Mouse (Mus musculus) urinary bladder, postnatal 25 days (tissue): ENCODE results near the gene Gm13287.
"Not testable (repeated sequence)": the region's sequence is repeated elsewhere in the genome, so short reads cannot be mapped to it uniquely, and the experiment has no call there.

Experiments
- DNase-seq: peaks from one replicate; pipeline ENCODE4 v3.0.0; 2022; ENCODE audit warnings: low spot score

Gene Gm13287

DNA sequence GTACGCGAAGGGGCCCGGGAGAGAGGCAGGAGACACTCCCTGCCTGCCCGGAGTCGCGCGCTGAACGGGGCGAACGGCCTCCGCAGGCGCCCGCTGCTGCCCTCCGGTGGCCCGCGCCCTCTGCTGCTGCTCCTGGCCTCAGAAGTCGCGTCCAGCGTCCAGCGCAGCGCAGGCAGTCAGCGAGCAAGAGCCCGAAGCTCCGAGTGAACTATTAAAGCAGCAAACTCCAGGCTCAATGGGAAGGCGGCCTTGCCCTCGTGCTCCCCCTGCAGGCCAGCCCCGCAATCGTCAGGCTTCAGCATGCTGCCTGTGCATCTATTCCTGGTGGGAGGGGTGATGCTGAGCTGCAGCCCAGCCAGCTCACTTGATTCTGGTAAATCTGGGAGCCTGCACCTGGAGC is 6.0 kb upstream of the Gm13287 start, which contains the start of gene Gm13279:
Gm13279 (plus strand) TSS at position 301 of the 400 bp plus-strand sequence.
- DNase-seq = not testable (repeated sequence)

- not testable (repeated sequence) for DNase-seq
Measured at GRCm38 (mm10) chr4:88799365-88799764, 3.7 kb upstream of the Gm13287 start, which contains the start of gene Gm13285. TSS of gene Gm13285 (plus strand) at chr4:88799665.

DNA sequence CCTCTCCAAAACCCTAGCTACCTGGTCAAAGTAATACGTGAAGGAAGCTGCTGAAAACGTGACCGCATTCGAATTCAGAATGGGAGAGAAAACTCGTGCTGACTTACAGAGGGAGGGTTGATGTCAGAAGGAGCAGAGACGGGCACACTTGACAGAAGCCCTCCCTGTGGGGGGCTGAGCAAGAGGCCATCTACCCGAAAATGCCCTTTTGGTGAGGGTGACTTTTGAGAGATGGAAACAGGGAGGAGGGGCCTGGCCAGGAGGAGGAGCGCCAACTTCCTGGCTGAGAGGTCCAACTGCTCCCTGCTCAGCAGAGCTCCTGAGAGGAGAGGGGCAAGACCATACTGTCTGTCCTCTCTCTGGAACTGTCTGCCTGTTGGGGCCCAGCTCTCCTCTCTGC is 2.2 kb downstream of the Gm13287 start, which contains the start of gene Gm13288:
Gm13288 (plus strand) TSS at position 301 of the 400 bp plus-strand sequence.
- not testable (repeated sequence) for DNase-seq

GRCm38 (mm10) chr4:88805761-88806160 is 2.7 kb downstream of the Gm13287 start:
- not testable (repeated sequence) for DNase-seq

DNA sequence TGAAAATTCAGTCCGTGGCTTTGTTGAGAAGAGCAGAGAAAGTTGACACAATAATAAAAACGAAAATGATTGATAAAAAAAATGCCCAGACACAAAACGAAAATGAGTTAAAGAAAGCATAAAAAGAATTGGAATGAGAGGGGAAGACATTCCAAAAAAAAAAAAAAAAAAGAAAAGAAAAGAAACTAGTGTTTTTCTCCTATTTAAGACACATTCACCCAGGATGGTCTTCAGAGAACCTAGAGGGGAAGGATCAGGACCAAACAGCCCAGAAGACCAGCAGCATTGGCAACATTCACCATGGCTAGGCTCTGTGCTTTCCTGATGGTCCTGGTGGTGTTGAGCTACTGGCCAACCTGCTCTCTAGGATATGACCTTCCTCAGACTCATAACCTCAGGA is 12.9 kb downstream of the Gm13287 start, which contains the start of gene Ifna7:
Ifna7 (plus strand) TSS at position 301 of the 400 bp plus-strand sequence.
- no peak for DNase-seq

DNA sequence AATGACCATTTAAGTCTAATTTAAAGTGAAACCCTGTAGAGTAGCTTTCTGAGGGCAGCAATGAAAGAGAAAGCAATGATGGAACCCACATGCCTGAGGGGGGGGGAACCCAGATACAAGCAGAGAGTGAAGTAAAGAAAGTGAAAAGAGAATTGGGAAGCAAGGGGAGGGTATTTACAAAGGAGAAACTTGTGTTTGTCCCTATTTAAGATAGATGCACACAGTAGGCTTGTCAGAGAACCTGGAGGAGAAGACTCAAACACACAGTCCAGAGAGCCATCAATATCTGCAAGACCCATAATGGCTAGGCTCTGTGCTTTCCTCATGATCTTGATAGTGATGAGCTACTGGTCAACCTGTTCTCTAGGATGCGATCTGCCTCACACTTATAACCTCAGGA is 16.6 kb downstream of the Gm13287 start, which contains the start of gene Ifna11:
Ifna11 (plus strand) TSS at position 301 of the 400 bp plus-strand sequence.
- DNase-seq = no peak

GRCm38 (mm10) chr4:88822995-88823394 is 19.9 kb downstream of the Gm13287 start:
- peak; percentile 8 for DNase-seq

GRCm38 (mm10) chr4:88827116-88827515 is 24.1 kb downstream of the Gm13287 start, which contains the start of gene Ifna6:
TSS of gene Ifna6 (plus strand) at chr4:88827416.
- DNase-seq = not testable (repeated sequence)

DNA sequence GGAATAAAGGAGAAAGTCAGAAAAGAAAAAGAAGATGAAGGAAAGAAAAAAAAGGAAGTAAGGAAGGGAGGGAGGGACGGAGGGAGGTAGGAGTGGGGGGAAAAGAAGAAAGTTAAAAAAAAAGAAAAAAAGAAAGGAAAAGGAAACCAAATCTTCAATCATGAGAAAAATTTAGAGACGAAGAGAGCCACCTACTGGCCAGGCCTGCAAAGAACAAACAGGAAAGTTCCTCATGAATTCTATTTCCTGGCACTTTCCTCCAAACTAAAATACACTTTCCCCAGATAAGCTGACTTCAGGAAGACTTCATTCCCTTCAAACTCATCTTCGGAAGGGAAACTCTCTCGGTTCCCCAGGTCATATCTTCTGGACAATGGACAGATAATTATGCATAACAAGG is 27.5 kb downstream of the Gm13287 start:
- DNase-seq = peak; percentile 22

GRCm38 (mm10) chr4:88835225-88835624 is 32.2 kb downstream of the Gm13287 start, which contains the start of gene Ifna5:
TSS of gene Ifna5 (plus strand) at chr4:88835525.
- not testable (repeated sequence) for DNase-seq

DNA sequence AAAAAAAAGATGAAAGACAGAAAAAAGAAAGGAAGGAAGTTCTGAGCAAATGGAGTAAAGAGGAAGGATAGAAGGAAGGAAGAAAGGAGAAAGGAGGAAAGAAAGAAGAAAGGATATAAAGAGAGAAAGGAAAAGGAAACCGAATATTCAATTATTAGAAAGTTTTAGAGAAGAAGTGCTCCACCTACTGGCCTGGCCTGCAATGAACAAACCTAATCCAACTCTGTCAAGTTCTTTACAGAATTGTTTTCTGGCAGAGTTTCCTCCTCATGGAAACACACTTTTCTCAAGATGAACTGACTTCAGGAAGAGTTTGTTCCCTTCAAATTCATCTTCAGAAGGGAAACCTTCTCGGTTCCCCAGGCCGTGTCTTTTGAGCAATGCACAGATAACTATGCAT is 35.8 kb downstream of the Gm13287 start:
- no peak for DNase-seq

DNA sequence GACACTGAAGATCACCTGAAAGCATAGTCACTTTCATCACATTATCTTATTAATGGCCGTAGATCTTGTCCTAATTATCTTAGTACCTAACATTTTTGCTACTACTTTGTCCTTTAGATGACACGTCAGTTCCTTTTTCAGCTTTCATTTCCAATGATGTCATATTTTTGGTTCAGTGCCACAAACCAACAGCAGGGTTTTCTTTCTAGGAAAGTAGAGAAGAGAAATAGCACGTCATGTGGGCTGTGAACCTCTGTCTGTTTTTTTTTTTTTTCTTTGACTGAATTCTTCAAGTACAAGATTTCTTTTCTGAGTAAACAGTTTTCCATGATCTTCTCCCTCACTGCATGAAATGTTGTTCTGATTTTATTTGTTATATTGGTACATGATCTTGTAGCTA is 37.0 kb downstream of the Gm13287 start:
- no peak for DNase-seq

GRCm38 (mm10) chr4:88841438-88841911 is 38.4 kb downstream of the Gm13287 start, which contains the start of gene Ifna4:
TSS of gene Ifna4 (plus strand) at chr4:88841861.
- DNase-seq = no peak

DNA sequence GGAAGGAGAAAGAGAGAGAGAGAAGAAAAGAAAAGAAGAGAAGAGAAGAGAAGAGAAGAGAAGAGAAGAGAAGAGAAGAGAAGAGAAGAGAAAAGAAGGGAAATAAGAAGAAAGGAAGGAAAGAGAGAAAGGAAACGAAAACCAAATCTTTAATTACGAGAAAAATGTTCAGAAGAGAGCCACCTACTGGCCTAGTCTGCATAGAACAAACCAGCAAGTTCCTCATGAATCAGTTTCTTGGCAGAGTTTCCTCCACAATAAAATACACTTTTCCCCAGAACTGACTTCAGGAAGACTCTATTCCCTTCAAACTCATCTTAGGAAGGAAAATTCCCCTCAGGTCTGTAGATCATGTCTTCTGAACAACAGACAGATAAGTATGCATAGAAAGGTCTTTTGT is 42.3 kb downstream of the Gm13287 start:
- no peak for DNase-seq

GRCm38 (mm10) chr4:88849698-88850097 is 46.6 kb downstream of the Gm13287 start, which contains the start of gene Ifna1:
TSS of gene Ifna1 (plus strand) at chr4:88850087.
- no peak for DNase-seq

- DNase-seq = no peak
Measured at GRCm38 (mm10) chr4:88851026-88851763, 48.1 kb downstream of the Gm13287 start.
